Mouse (Mus musculus): Measurements from ENCODE around the gene Xpc. TPM values are rescaled to one million over a fixed set of nuclear protein-coding genes. Genes with fewer than 3 reads are reported as not detected.

Xpc gene
- total and polyA plus RNA-seq, 3 experiments, result 15.3 to 15.5 TPM; not detected in 1

GRCm38 (mm10) chr6:91449472-91450225 is 66.0 kb downstream of the Xpc start:
- Histone ChIP-seq H3K79me2 (ENCODE audit: control insufficient read depth, insufficient read depth, low read length, poor library complexity) (no peaks in the 10 kb centered on the region), H3K9ac (ENCODE audit: control insufficient read depth, low read depth, low read length, poor library complexity, severe bottlenecking) (no peak overlapping the region), H3K4me1 (ENCODE audit: control insufficient read depth in 1 of 2, insufficient read depth in 2 of 2, low read length in 2 of 2) (no peaks in the 10 kb centered on the region), H3K27me3 (ENCODE audit: control insufficient read depth in 1 of 2, insufficient read depth in 2 of 2, low read length in 2 of 2) (peaks cover 11 to 23% of the 10 kb centered on the region in 2 experiments), H3K36me3 (ENCODE audit: control insufficient read depth in 1 of 2, insufficient read depth in 2 of 2, low read length in 2 of 2) (no peaks in the 10 kb centered on the region), H3K9me3 (replicated peaks; ENCODE audit: insufficient read depth, low read length) (no peaks in the 10 kb centered on the region), H3K4me3 (ENCODE audit: control insufficient read depth in 1 of 2, insufficient read depth in 1 of 2, low read depth in 2 of 2, low read length in 2 of 2) (no peak overlapping the region), H3K27ac (ENCODE audit: control insufficient read depth, low read depth, low read length) (no peak overlapping the region)
- TF ChIP-seq USF1 (IDR thresholded peaks at IDR 0.05; ENCODE audit: low read depth, low read length), result no peak
- TF ChIP-seq MYB (IDR thresholded peaks at IDR 0.05; ENCODE audit: low read depth, low read length), result no peak
- no peak for TF ChIP-seq RCOR1 (IDR thresholded peaks at IDR 0.05; ENCODE audit: low read depth, low read length)
- TF ChIP-seq POLR2AphosphoS2 (IDR thresholded peaks at IDR 0.05; ENCODE audit: low read length), result no peak
- TF ChIP-seq UBTF (IDR thresholded peaks at IDR 0.05; ENCODE audit: borderline replicate concordance, insufficient read depth, low read depth, low read length), result no peak
- no peak for TF ChIP-seq TAL1 (IDR thresholded peaks at IDR 0.05; ENCODE audit: low read length)
- no peak for TF ChIP-seq ETS1 (IDR thresholded peaks at IDR 0.05; ENCODE audit: low read depth, low read length)
- no peak for TF ChIP-seq SIN3A (IDR thresholded peaks at IDR 0.05; ENCODE audit: low read length)
- no peak for DNase-seq (ENCODE audit: low read depth, low spot score)

- Histone ChIP-seq H3K27me3 (ENCODE audit: control insufficient read depth in 1 of 2, insufficient read depth in 2 of 2, low read length in 2 of 2) (peaks cover 4 to 9% of the 10 kb centered on the region in 2 experiments; a peak in 3 of 4 replicates), H3K79me2 (ENCODE audit: control insufficient read depth, insufficient read depth, low read length, poor library complexity) (no peaks in the 10 kb centered on the region; the same call in 1 of the 2 replicates), H3K4me1 (ENCODE audit: control insufficient read depth in 1 of 2, insufficient read depth in 2 of 2, low read length in 2 of 2) (no peaks in the 10 kb centered on the region), H3K4me3 (ENCODE audit: control insufficient read depth in 1 of 2, insufficient read depth in 1 of 2, low read depth in 2 of 2, low read length in 2 of 2) (no peak overlapping the region), H3K9ac (ENCODE audit: control insufficient read depth, low read depth, low read length, poor library complexity, severe bottlenecking) (no peak overlapping the region), H3K36me3 (ENCODE audit: control insufficient read depth in 1 of 2, insufficient read depth in 2 of 2, low read length in 2 of 2) (peaks cover 0 to 2% of the 10 kb centered on the region in 2 experiments; a peak in 1 of 4 replicates), H3K27ac (ENCODE audit: control insufficient read depth, low read depth, low read length) (no peak overlapping the region), H3K9me3 (replicated peaks; ENCODE audit: insufficient read depth, low read length) (no peaks in the 10 kb centered on the region)
- DNase-seq (ENCODE audit: low read depth, low spot score), result no peak
- TF ChIP-seq JUND (IDR thresholded peaks at IDR 0.05; ENCODE audit: low read depth, low read length) (no peak), BHLHE40 (IDR thresholded peaks at IDR 0.05; ENCODE audit: borderline replicate concordance, low read depth, low read length) (no peak), KAT2A (conservative IDR thresholded peaks at IDR 0.05; ENCODE audit: low read depth, low read length) (no peak), E2F4 (IDR thresholded peaks at IDR 0.05; ENCODE audit: borderline replicate concordance, low read depth, low read length) (no peak)
These were observed 70.4 kb downstream of the Xpc start for GRCm38 (mm10) chr6:91445316-91445715.

GRCm38 (mm10) chr6:91441145-91441662 is 74.5 kb downstream of the Xpc start:
- H3K4me3 ChIP-seq (ENCODE audit: control insufficient read depth in 1 of 2, insufficient read depth in 1 of 2, low read depth in 2 of 2, low read length in 2 of 2), result peak overlapping the region; percentile 72 to 98
- H3K27me3 ChIP-seq (ENCODE audit: control insufficient read depth in 1 of 2, insufficient read depth in 2 of 2, low read length in 2 of 2), result peaks cover 2 to 4% of the 10 kb centered on the region in 2 experiments
- peak overlapping the region; percentile 89 for H3K9ac ChIP-seq (ENCODE audit: control insufficient read depth, low read depth, low read length, poor library complexity, severe bottlenecking)
- DNase-seq (ENCODE audit: low read depth, low spot score), result peak; percentile 65
- no peaks in the 10 kb centered on the region for H3K4me1 ChIP-seq (ENCODE audit: control insufficient read depth in 1 of 2, insufficient read depth in 2 of 2, low read length in 2 of 2)
- peak overlapping the region; percentile 71 for H3K27ac ChIP-seq (ENCODE audit: control insufficient read depth, low read depth, low read length)
- H3K36me3 ChIP-seq (ENCODE audit: control insufficient read depth in 1 of 2, insufficient read depth in 2 of 2, low read length in 2 of 2), result peaks cover 0 to 2% of the 10 kb centered on the region in 2 experiments; a peak in 1 of 4 replicates
- H3K9me3 ChIP-seq (replicated peaks; ENCODE audit: insufficient read depth, low read length), result no peaks in the 10 kb centered on the region
- H3K79me2 ChIP-seq (ENCODE audit: control insufficient read depth, insufficient read depth, low read length, poor library complexity), result no peaks in the 10 kb centered on the region; the same call in 1 of the 2 replicates
- TF ChIP-seq RCOR1 (IDR thresholded peaks at IDR 0.05; ENCODE audit: low read depth, low read length) (no peak), HCFC1 (IDR thresholded peaks at IDR 0.05; ENCODE audit: low read depth, low read length) (no peak), E2F4 (IDR thresholded peaks at IDR 0.05; ENCODE audit: borderline replicate concordance, low read depth, low read length) (no peak), MAX (IDR thresholded peaks at IDR 0.05; ENCODE audit: low read length) (no peak), ETS1 (IDR thresholded peaks at IDR 0.05; ENCODE audit: low read depth, low read length) (no peak), MAZ (IDR thresholded peaks at IDR 0.05; ENCODE audit: low read depth, low read length) (no peak), ZNF384 (IDR thresholded peaks at IDR 0.05; ENCODE audit: low read depth, low read length) (no peak), CTCF (IDR thresholded peaks at IDR 0.05 in 2 of 3, conservative IDR thresholded peaks at IDR 0.05 in 1 of 3; ENCODE audit: control insufficient read depth in 1 of 3, insufficient read depth in 1 of 3, low read depth in 2 of 3, low read length in 3 of 3, poor library complexity in 1 of 3, severe bottlenecking in 1 of 3) (no peak), CHD1 (IDR thresholded peaks at IDR 0.05; ENCODE audit: low read depth, low read length) (no peak), TCF12 (IDR thresholded peaks at IDR 0.05; ENCODE audit: low read depth, low read length) (no peak), GATA1 (IDR thresholded peaks at IDR 0.05; ENCODE audit: low read depth, low read length) (peak; percentile 37), GABPA (IDR thresholded peaks at IDR 0.05; ENCODE audit: low read depth, low read length) (no peak), MYB (IDR thresholded peaks at IDR 0.05; ENCODE audit: low read depth, low read length) (no peak), TAL1 (IDR thresholded peaks at IDR 0.05; ENCODE audit: low read length) (no peak), POLR2AphosphoS5 (IDR thresholded peaks at IDR 0.05; ENCODE audit: borderline replicate concordance, low read depth, low read length) (no peak), USF1 (IDR thresholded peaks at IDR 0.05; ENCODE audit: low read depth, low read length) (peak; percentile 83), MYC (IDR thresholded peaks at IDR 0.05; ENCODE audit: low read depth, low read length) (no peak), BHLHE40 (IDR thresholded peaks at IDR 0.05; ENCODE audit: borderline replicate concordance, low read depth, low read length) (0 out of 2 replicates have a peak, but pooled peaks have one; percentile 79)
